Mouse (Mus musculus): ENCODE measurements around the gene Tef. TPM values are rescaled to one million over a fixed set of nuclear protein-coding genes. Genes with fewer than 3 reads are reported as not detected.

The Tef gene
- polyA plus RNA-seq, 1 experiment from 2014 or later = 6.2 TPM

DNA sequence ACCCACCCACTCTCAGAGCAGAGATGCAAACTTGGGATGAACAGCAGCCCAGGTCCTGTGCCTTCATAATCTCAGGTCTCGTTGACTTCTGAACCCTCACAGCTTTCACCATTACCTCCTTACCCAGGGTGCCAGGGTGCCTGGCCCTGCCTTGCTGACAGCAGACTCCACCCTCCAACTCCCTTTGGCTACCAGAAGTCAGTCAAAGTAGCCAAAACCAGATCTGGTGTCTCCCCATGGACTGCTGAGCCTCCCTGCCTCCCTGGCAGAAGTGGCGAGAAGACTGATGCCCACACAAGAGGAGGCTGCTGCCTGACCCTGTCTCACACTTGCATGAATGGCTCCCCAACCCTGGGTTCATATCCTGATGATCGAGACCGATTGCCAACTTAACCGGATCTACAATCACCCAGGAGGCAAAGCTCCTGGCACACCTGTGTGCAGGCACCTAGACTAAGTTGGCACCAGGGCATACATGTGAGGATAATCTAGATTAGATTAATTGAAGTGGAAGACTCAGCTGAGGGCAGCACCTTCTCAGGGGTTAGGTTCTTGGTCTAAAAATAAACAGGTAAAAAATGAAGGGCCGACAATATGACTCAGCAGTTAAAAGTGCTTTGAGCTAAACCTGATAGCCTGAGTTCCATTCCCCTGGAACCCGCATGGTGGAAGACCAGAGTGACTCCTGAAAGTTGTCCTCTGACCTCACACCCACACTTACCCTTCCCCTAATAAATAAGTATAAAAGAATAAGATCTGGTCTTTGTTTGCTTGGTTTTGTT is 26.4 kb downstream of the Tef start:
- no peaks in the 10 kb centered on the region for H3K27me3 ChIP-seq
- H3K9me3 ChIP-seq (replicated peaks) = no peaks in the 10 kb centered on the region
- H3K4me2 ChIP-seq = no peak overlapping the region
- H3K4me3 ChIP-seq (replicated peaks) = no peak overlapping the region
- no peak overlapping the region for H3K9ac ChIP-seq
- H3K36me3 ChIP-seq (replicated peaks) = peaks cover 12% of the 10 kb centered on the region
- 68% methylated on average over 7 of the region's 7 CpGs for WGBS (ENCODE audit: insufficient replicate concordance)
- ATAC-seq (ENCODE audit: insufficient read depth) = no peak
- peaks cover 18% of the 10 kb centered on the region for H3K4me1 ChIP-seq (replicated peaks)
- no peak overlapping the region for H3K27ac ChIP-seq (replicated peaks)

DNA sequence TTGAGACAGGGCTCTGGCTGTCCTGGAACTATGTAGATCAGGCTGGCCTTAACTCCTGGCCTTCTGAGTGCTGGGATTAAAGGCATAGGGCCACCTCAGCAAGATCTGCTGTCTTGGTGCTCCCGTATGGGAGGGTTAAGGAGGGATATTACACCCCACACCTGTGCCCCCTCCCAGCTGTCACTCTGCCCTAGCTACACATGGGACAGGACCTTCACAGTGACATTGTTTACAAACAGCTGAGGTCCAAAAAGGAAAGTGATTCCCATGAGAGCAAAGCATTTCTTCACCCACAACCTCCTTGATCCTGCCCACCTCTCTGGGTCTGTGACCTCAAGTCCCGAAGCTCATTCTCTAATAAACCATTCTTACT is 27.0 kb downstream of the Tef start:
- Histone ChIP-seq H3K27me3 (0 out of 2 replicates have a peak, but pooled peaks cover 2% of the 10 kb centered on the region), H3K4me3 (replicated peaks) (no peak overlapping the region), H3K9me3 (replicated peaks) (no peaks in the 10 kb centered on the region), H3K4me1 (replicated peaks) (peaks cover 18% of the 10 kb centered on the region), H3K9ac (no peak overlapping the region), H3K4me2 (no peak overlapping the region), H3K27ac (replicated peaks) (no peak overlapping the region), H3K36me3 (replicated peaks) (peaks cover 7% of the 10 kb centered on the region)
- no peak for ATAC-seq (ENCODE audit: insufficient read depth)
- whole genome bisulfite sequencing (ENCODE audit: insufficient replicate concordance) = 60% methylated on average over 2 of the region's 2 CpGs

DNA sequence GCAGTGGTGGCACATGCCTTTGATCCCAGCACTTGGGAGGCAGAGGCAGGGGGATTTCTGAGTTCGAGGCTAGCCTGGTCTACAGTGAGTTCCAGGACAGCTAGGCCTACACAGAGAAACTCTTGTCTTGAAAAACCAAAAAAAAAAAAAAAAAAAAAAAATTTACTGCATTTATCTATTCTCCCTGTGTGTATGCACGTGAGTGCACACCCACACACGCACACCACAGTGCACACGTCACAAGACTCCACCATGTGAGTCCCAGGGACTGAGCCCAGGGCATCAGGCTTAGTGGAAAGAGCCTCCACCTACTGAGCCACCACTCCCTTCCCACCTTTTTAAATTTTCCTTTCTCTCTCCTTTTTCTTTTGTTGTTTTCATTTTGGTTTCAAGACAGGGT is 28.3 kb downstream of the Tef start:
- peaks cover 20% of the 10 kb centered on the region for H3K4me1 ChIP-seq (replicated peaks)
- ATAC-seq (ENCODE audit: insufficient read depth) = no peak
- no peak overlapping the region for H3K9ac ChIP-seq
- H3K9me3 ChIP-seq (replicated peaks) = no peaks in the 10 kb centered on the region
- 66% methylated on average over 4 of the region's 4 CpGs for WGBS (ENCODE audit: insufficient replicate concordance)
- peaks cover 16% of the 10 kb centered on the region for H3K27me3 ChIP-seq
- no peaks in the 10 kb centered on the region for H3K36me3 ChIP-seq (replicated peaks)
- no peak overlapping the region for H3K4me2 ChIP-seq
- H3K4me3 ChIP-seq (replicated peaks) = no peak overlapping the region
- H3K27ac ChIP-seq (replicated peaks) = no peak overlapping the region

DNA sequence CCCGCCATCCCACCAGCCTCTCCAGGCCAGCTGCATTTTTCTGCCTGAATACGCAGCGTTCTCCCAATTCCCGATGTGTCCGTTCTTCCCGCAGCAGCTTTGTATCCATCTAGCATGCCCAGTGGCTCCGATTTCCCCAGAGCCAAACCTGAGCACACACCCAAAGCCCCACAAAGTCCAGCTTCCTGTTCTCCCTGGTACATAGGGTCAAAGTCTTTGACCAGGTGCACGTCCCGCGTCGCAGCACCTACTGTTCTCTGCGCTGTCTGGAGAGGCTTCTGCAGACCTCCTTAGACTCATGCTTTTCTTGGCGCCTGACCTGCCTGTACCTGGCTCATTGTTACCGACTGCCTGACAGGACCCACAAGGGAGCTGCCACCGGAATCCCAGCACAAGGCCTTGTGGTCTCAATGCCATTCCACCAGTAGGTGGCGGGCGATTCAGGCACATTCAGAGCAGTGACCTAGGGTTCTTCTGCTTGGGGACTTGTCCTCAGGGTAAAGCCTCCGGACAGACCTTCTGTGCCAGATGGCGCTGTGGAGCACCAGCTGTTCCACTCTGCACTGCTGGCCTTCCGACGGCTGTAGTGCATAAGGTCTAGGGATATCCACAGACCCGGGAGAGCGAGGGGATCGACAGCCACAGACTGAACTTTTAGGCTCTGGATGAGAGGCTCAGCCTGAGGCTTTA is 29.1 kb downstream of the Tef start:
- H3K4me2 ChIP-seq = peak overlapping the region; percentile 41
- H3K27me3 ChIP-seq = peaks cover 23% of the 10 kb centered on the region
- H3K27ac ChIP-seq (replicated peaks) = no peak overlapping the region
- WGBS (ENCODE audit: insufficient replicate concordance) = 15% methylated on average over 24 of the region's 24 CpGs
- ATAC-seq (ENCODE audit: insufficient read depth) = peak; percentile 86
- H3K9ac ChIP-seq = no peak overlapping the region
- H3K9me3 ChIP-seq (replicated peaks) = no peaks in the 10 kb centered on the region
- peaks cover 27% of the 10 kb centered on the region for H3K4me1 ChIP-seq (replicated peaks)
- no peak overlapping the region for H3K4me3 ChIP-seq (replicated peaks)
- no peaks in the 10 kb centered on the region for H3K36me3 ChIP-seq (replicated peaks)

DNA sequence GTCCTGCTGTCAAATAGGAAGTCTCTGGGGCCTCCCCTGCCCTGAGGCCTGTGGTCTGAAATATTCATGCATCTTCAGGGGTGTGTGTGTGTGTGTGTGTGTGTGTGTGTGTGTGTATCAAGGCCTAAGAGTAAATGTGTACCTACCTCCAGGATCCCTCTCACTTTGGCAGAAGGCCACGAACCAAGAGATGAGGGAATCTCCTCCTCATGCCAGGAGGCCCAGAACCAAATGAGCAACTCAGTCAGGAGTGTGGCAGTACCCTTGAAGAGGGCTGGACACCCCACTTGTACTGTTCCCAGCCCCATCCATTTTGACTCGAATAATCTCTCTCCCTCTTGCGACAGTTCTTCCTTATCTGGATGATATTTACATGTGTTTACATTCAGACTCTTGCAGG is 30.0 kb downstream of the Tef start:
- Histone ChIP-seq H3K27me3 (peaks cover 31% of the 10 kb centered on the region), H3K9me3 (replicated peaks) (no peaks in the 10 kb centered on the region), H3K4me3 (replicated peaks) (no peak overlapping the region), H3K9ac (no peak overlapping the region), H3K27ac (replicated peaks) (no peak overlapping the region), H3K4me1 (replicated peaks) (peaks cover 33% of the 10 kb centered on the region), H3K4me2 (no peak overlapping the region), H3K36me3 (replicated peaks) (no peaks in the 10 kb centered on the region)
- 48% methylated on average over 3 of the region's 3 CpGs for WGBS (ENCODE audit: insufficient replicate concordance)
- no peak for ATAC-seq (ENCODE audit: insufficient read depth)

- Histone ChIP-seq H3K4me2 (no peak overlapping the region), H3K27me3 (peaks cover 35% of the 10 kb centered on the region), H3K4me1 (replicated peaks) (peaks cover 34% of the 10 kb centered on the region), H3K9ac (no peak overlapping the region), H3K9me3 (replicated peaks) (no peaks in the 10 kb centered on the region), H3K4me3 (replicated peaks) (no peak overlapping the region), H3K27ac (replicated peaks) (no peak overlapping the region), H3K36me3 (replicated peaks) (no peaks in the 10 kb centered on the region)
- no peak for ATAC-seq (ENCODE audit: insufficient read depth)
- WGBS (ENCODE audit: insufficient replicate concordance) = 72% methylated on average over 4 of the region's 4 CpGs
Measured at GRCm38 (mm10) chr15:81833481-81833880, 31.3 kb downstream of the Tef start.

DNA sequence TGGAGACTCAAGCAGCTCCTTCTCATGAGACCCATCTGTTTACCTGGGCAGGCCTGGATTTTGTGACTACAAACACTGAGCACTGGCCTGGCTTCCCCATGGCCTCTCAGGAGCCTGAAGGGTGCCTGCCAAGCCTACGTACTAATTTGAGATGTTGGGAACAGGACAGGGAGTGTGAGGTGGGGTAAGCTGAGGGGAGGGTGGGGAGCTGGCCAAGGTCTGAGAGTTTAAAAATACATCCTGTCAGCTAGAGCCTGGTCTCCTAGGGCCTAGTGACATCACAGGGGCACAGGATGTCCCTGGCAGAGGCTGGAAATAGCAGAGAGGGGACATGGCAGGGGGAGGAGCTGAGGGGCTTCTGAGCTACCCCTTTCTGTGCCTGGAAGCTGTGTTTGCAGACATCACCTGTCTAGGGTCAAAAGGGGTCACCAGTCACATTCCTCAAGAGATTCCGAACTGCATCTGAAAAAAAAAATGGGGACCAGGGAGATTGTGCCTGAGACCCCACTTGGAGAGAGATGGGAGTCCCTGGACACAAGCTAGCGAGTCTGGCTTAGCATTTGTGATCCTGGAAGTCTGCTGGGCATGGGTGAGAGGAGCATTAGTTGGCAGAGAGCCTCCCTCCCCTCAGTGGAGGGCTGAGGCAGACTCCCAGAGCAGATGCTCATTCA is 32.1 kb downstream of the Tef start:
- Histone ChIP-seq H3K36me3 (replicated peaks) (no peaks in the 10 kb centered on the region), H3K4me3 (replicated peaks) (no peak overlapping the region), H3K4me2 (no peak overlapping the region), H3K9ac (no peak overlapping the region), H3K9me3 (replicated peaks) (no peaks in the 10 kb centered on the region), H3K4me1 (replicated peaks) (peaks cover 37% of the 10 kb centered on the region), H3K27me3 (peaks cover 35% of the 10 kb centered on the region), H3K27ac (replicated peaks) (no peak overlapping the region)
- WGBS (ENCODE audit: insufficient replicate concordance) = 61% methylated on average over 3 of the region's 3 CpGs
- no peak for ATAC-seq (ENCODE audit: insufficient read depth)

- H3K27ac ChIP-seq (replicated peaks) = no peak overlapping the region
Measured at GRCm38 (mm10) chr15:81835007-81835880, 33.0 kb downstream of the Tef start.

GRCm38 (mm10) chr15:81836124-81836821 is 34.1 kb downstream of the Tef start:
- Histone ChIP-seq H3K9ac (no peak overlapping the region), H3K4me3 (replicated peaks) (peak overlapping the region; percentile 41), H3K36me3 (replicated peaks) (no peaks in the 10 kb centered on the region), H3K4me1 (replicated peaks) (peaks cover 39% of the 10 kb centered on the region), H3K4me2 (peak overlapping the region; percentile 52), H3K27me3 (peaks cover 35% of the 10 kb centered on the region), H3K27ac (replicated peaks) (no peak overlapping the region), H3K9me3 (replicated peaks) (no peaks in the 10 kb centered on the region)
- 4% methylated on average over 33 of the region's 33 CpGs for WGBS (ENCODE audit: insufficient replicate concordance)
- ATAC-seq (ENCODE audit: insufficient read depth) = peak; percentile 22; the same call in 1 of the 2 replicates

More at GRCm38 (mm10) chr15:81835007-81835880, 33.0 kb downstream of the Tef start:
- H3K27me3 ChIP-seq = peaks cover 35% of the 10 kb centered on the region
- H3K9ac ChIP-seq = no peak overlapping the region
- peaks cover 45% of the 10 kb centered on the region for H3K4me1 ChIP-seq (replicated peaks)
- no peak for ATAC-seq (ENCODE audit: insufficient read depth)
- no peaks in the 10 kb centered on the region for H3K9me3 ChIP-seq (replicated peaks)
- WGBS (ENCODE audit: insufficient replicate concordance) = 60% methylated on average over 10 of the region's 10 CpGs
- H3K4me3 ChIP-seq (replicated peaks) = no peak overlapping the region
- peak overlapping the region; percentile 52; the same call in 1 of the 2 replicates for H3K4me2 ChIP-seq
- H3K36me3 ChIP-seq (replicated peaks) = no peaks in the 10 kb centered on the region

All from liver, embryonic 15.5 days (tissue).